Mouse (Mus musculus): ENCODE results near the gene Rbbp8nl.
A peak's percentile ranks its signal among the peaks of the same experiment; 100 is the strongest.
"Not testable (repeated sequence)": the region's sequence is repeated elsewhere in the genome, so short reads cannot be mapped to it uniquely, and the experiment has no call there.

The Rbbp8nl gene

DNA sequence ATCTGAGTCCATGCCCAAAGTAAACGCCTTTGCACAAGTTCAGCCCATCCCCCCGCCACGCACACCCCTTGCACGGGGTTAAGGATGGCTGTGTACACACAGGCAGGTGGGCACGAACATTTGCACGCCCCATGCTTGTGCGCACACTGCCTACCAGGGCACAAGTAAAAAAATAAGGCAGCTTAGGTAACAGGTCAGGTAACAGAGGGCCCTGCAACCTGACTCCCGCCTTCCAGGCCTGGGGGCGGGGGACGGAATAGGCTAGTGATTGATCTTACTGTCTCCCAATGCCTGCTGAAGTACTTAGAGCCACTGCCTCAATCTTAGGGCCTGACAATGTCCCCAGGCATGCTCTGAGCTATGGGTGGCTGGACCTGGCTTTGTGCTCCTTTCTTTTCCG, 713 bp downstream of the Rbbp8nl start:
- DNase-seq (ENCODE audit: low read depth, low spot score), result no peak

- no peak for DNase-seq (ENCODE audit: low read depth, low spot score)
Measured at GRCm38 (mm10) chr2:180279321-180279720, 10.4 kb downstream of the Rbbp8nl start.

DNA sequence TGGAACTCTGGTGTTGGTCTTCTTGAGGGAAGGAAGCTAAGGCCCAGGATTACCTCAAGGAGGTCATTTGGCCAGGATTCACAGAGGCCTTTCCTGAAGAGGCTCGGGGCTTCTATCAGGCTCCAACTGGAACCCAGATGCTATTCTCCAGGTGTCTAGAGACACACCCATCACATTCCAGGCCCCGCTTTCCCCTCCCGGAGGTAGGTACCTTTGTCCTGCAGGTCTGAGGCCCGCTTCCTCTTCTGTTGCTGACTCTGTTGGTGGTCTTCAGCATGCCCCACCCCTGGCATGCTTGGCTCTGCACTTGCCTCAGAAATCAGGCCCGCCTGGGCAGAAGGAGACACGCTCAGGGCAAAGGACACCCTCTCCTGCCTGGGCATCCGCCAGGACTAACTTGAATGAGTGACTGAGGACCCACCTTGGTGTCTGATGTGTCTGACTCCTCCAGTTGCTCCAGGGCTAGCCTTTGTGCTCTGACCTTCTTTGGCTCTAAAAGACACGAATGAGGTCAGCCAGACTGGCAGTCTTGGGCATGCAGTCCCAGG, 11.8 kb downstream of the Rbbp8nl start:
- DNase-seq (ENCODE audit: low read depth, low spot score), result no peak

DNA sequence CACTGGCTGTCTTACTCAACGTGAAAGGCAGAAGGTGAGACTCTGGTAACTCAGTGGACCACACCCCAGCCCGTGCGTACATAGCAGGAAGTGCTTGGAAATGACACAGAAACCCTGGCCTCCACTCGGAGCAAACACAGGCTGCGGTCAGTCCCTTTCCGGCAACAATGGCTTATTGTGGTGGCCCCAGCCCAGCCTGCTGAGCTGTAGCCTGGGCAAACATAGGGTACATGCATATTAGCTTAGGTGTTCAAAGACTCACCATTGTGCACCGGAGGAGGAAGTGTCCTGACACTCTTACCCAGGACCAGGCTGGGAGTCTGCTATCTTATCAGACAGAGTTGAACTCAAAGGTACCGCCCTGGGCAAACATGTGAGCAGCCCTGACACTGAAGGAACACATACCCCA, 12.8 kb downstream of the Rbbp8nl start:
- DNase-seq (ENCODE audit: low read depth, low spot score), result no peak

DNA sequence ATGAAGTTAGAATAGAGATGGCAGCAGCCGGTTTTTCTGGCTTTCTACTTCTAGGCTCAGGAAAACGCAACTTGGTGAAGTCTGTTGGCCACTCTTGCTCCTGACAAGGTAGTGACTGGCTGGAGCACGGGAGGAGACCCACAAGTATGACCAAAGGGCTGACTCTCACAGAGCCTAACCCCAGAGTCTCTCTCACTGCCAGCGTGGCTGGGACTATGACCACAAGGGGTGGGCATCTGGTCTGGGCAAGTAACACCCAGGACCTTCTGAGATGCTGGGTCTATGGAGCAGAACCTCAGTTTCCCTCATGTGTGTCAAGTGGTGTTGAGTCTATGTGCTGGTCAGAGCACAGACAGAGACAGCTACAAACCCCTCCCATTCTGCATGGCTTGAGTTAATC, 13.3 kb downstream of the Rbbp8nl start:
- DNase-seq (ENCODE audit: low read depth, low spot score), result no peak

DNA sequence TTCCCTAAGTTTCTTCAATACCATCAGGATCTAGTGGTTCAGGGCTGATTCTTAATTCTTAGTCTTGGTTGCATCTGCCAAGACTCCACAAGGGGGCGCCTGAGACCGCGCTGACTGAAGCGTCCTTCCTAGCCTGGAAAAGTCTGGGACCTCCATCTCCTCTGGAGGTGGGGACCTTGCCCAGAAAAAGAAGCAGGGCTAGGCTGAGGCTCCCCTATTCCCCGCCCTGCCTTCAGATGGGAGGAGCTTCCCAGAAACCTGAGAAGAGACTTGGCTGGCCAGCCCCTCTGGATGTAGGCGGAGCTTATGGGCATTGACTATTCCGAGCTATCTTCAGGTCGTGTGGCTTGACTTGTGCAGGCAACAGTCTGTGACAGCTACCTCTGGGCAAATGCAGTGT, 13.8 kb downstream of the Rbbp8nl start:
- DNase-seq (ENCODE audit: low read depth, low spot score), result peak; percentile 88

DNA sequence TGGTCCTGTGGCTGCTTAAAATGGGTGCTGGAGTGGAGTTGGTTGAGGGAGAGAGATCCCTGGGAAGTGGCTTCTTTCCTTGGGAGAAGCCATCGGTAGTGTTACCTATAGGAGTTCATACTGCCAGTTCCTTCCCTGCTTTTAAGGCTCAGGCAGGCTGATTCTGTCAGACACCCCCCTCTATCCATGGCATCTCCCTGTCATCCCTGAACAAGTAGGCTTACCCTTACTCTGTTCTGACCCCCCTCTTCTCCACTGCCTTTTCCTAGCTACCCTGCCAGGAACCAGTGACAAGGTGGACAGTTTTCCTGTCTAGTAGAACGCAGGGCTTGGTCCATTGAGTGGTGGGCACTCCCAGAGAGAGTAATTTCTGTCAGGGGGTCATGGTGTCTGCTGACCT, 15.2 kb downstream of the Rbbp8nl start:
- no peak for DNase-seq (ENCODE audit: low read depth, low spot score)

GRCm38 (mm10) chr2:180273394-180274244, 16.1 kb downstream of the Rbbp8nl start, which contains the start of gene Cables2:
Cables2 (minus strand) TSS chr2:180273496.
- peak; percentile 96 for DNase-seq (ENCODE audit: low read depth, low spot score)

- no peak for DNase-seq (ENCODE audit: low read depth, low spot score)
Measured at GRCm38 (mm10) chr2:180272884-180273321, 16.8 kb downstream of the Rbbp8nl start.

DNA sequence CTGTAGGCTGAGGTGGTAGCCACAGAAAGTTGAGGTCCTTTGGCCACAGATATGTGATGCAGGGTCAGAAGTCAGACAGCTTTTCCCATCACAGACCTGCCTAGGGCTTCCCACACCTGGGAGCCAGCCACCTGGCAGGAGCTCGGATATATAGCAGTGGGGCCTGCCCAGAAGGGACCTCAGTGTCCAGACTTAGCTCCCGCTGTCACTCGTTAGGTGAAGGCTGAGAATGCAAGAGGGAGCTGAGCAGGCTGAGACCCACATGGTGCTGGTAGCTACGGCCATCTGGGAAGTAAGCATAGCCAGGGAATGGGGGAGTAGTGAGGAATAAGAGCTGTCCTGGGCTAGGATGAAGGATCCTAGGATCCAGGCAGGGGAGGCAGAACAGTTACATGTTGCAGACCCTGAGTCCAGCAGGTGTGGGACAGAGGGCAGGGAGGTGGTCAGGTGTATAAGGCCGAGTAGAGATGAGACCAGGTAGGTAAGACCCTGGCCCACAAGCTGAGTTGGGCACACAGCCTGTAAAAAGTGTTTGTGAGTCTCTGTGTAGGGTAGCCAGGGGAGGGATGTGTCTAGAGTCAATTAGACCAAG, 17.8 kb downstream of the Rbbp8nl start:
- DNase-seq (ENCODE audit: low read depth, low spot score), result no peak

DNA sequence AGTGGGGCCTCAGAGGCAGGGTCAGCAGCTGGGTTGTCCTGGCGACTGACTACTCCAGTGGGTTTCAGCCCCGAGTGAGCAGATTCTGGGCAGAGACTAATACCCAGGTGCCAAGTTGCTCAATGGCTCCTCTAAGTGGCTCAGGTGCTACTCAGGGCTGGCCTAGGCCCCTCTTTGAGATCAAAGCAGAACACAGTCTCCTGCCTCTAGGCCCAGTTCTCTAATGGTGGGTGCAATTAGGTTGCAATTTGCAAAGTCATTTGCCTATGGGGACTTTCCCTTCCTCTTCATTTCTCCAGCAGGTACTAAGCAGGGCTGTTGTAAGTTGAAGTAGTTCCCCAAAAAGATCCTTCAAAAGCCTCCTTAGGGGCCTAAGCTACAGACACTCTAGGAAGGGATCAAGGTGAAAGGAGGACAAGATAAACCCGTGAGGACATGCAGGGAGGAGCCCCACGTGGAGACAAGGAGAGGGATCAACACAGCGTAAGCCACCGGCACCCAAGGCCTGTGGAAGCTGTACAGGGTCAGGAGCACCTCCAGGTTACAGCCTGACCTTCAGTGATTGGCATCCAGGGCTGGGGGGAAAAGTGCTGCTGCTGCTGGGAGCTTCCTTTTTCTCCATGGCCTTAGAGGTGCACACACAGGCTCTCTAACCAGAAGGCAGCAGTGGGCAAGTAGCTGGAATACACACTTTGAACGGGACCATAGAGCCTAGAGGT, 19.0 kb downstream of the Rbbp8nl start:
- no peak for DNase-seq (ENCODE audit: low read depth, low spot score)

GRCm38 (mm10) chr2:180269329-180269728, 20.4 kb downstream of the Rbbp8nl start:
- DNase-seq (ENCODE audit: low read depth, low spot score), result no peak

DNA sequence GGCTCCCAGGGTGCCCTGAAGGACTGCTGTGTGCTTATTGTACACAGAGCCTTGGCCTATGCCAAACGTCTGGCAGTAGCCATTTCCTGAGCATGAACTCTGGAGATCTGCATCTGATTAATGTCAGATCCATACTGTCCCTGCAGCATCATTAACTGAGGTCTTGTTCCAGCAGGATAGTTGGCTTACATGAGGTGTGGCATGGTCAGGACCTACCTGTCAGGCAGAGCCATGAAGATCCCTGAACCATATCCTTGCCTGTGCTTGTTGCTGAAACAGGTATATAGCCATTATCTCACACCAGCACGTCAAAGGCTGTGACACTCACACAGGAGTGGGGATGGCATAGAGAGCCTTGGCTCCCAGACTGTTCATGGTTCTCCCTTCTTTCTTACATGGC, 21.7 kb downstream of the Rbbp8nl start:
- no peak for DNase-seq (ENCODE audit: low read depth, low spot score)

DNA sequence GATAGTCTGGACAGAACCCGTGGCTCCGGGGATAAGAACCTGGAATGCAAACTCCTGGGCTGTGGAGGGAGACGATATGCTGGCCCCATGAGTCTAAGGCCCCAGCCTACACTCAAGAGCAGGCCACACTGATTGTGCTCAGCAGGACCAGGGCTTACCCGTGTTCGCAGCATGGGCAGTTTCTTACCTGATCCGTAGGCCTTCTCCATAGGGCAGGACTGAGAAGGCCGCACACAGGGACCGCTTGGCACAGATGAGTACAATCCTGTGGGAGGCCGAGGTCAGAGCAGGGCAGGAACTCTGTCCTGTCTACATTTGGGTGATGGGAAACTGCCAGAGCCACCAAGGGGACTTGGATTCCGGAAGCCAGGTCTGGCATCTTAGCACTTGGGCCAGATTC, 26.8 kb downstream of the Rbbp8nl start:
- DNase-seq (ENCODE audit: low read depth, low spot score), result no peak

- DNase-seq (ENCODE audit: low read depth, low spot score), result no peak
Measured at GRCm38 (mm10) chr2:180262441-180262840, 27.2 kb downstream of the Rbbp8nl start.

DNA sequence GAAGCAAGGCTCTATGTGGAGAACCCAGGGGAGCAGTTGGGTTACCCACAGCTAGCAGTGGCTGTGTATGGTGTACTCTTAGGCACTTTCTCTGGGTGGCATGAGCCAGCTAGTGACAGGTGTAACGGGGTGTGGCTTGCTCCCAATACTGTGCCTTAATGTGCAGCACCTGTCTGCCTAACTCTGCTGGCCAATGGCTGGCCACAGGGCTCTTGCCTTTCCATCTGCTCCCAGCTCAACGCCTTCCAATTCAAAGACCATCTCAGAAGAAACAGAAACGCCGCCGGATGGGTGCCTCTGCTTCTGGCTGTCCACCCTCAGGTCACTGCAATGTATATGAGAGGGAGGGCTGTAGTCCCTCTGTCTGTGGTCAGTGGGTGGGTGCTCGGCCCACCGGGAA, 27.8 kb downstream of the Rbbp8nl start:
- DNase-seq (ENCODE audit: low read depth, low spot score), result no peak

- DNase-seq (ENCODE audit: low read depth, low spot score), result no peak
Measured at GRCm38 (mm10) chr2:180260610-180261480, 28.8 kb downstream of the Rbbp8nl start.

DNA sequence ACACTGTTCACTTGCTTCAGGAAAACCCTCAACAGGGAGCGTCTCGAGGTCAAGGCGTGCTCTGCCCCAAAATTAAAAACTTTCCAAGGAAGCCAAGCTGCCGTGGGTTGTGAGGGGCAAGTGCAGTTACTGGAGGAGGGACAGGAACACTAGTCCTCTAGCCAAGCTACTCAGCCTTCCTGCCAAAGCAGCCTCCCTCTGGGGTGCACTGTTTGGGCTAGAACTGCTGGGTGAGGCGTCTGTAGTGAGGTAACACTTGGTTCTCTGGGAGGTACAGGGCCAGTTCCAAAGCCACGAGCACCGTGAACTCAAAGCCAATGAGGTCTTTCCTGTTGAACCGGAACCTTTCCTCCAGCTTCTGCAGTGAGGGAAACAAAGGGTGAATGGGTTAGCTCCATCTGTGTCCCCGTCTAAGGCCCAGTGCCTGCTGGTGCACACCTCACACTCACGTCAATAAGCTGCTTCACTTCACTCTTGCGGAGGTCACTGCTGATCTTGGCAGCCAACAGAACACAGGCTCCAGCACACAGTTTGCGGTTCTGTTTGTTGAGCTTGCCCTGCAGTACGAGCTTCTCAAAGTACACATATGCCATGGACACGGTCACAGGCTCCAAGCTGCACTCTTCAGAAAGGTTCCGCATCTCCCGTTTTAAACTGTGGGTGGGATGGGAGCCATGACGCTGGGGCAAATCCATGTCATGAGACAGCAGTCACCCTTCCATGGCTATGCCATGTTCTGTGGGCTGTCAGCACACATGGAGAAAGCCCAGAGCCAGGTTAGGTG, 29.7 kb downstream of the Rbbp8nl start:
- not testable (repeated sequence) for DNase-seq (ENCODE audit: low read depth, low spot score)

- not testable (repeated sequence) for DNase-seq (ENCODE audit: low read depth, low spot score)
Measured at GRCm38 (mm10) chr2:180258951-180259484, 30.7 kb downstream of the Rbbp8nl start.
